Mouse (Mus musculus): ENCODE measurements around the gene Hectd4. TPM values are rescaled to one million over a fixed set of nuclear protein-coding genes. Genes with fewer than 3 reads are reported as not detected.
"Not testable (repeated sequence)": the region's sequence is repeated elsewhere in the genome, so short reads cannot be mapped to it uniquely, and the experiment has no call there.

Gene Hectd4
- polyA plus RNA-seq, 1 experiment, result 28.8 TPM

DNA sequence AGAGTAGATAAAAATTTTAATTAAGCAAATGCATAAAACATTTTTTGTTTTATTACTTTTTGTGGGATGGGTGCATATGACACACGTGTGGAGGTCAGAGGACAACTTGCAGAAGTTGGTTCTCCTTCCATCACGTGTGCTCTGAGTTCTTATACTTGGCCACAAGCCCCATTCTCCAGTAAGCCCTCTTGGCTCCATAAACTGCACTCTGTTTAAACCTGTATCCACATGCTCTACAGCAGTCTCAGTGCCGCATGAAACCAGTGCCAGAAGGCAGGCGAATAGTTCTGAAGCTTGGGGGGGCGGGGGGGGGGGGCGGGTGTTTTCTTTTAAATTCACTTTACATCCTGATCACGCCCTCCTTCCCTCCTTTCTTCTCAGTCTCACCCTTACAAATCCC is 85.0 kb downstream of the Hectd4 start:
- no peak overlapping the region for H3K27ac ChIP-seq (ENCODE audit: insufficient read depth, low read depth, low read length)
- H3K4me1 ChIP-seq (ENCODE audit: control insufficient read depth, insufficient read depth, insufficient read length, low read length), result no peaks in the 10 kb centered on the region
- TF ChIP-seq POLR2A (IDR thresholded peaks at IDR 0.05; ENCODE audit: low read depth, low read length) (no peak), CTCF (IDR thresholded peaks at IDR 0.05; ENCODE audit: extremely low read depth, insufficient read length, insufficient replicate concordance, low read depth, low read length) (no peak)
- H3K36me3 ChIP-seq (ENCODE audit: control insufficient read depth, insufficient read depth, low read length), result peaks cover 81% of the 10 kb centered on the region
- H3K4me3 ChIP-seq (ENCODE audit: low read depth, low read length), result no peak overlapping the region
- H3K27me3 ChIP-seq (ENCODE audit: control insufficient read depth, insufficient read depth, low read length), result no peaks in the 10 kb centered on the region
- WGBS, result 94% methylated on average over 7 of the region's 7 CpGs

DNA sequence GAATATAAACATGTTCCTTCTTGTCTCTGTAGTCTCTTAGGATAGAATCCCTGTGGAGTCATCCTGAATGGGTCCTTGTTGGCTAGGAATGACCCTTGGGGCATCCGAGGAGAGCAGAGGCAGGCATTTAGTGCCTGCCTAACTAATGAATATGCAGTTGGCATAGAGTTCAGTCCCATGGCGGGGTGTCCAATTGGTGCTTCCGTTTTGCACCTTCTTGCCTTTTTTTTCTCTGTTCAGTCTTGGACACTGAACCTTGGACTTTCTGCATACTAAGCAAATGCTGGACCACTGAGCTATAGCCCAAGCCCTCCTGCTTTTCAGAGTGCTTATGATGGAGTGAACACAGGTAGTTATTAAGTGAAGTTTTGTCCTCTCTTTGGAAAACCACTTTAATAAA is 87.6 kb downstream of the Hectd4 start:
- Histone ChIP-seq H3K4me3 (ENCODE audit: low read depth, low read length) (no peak overlapping the region), H3K36me3 (ENCODE audit: control insufficient read depth, insufficient read depth, low read length) (peaks cover 81% of the 10 kb centered on the region), H3K27ac (ENCODE audit: insufficient read depth, low read depth, low read length) (no peak overlapping the region), H3K4me1 (ENCODE audit: control insufficient read depth, insufficient read depth, insufficient read length, low read length) (no peaks in the 10 kb centered on the region), H3K27me3 (ENCODE audit: control insufficient read depth, insufficient read depth, low read length) (no peaks in the 10 kb centered on the region)
- TF ChIP-seq POLR2A (IDR thresholded peaks at IDR 0.05; ENCODE audit: low read depth, low read length) (no peak), CTCF (IDR thresholded peaks at IDR 0.05; ENCODE audit: extremely low read depth, insufficient read length, insufficient replicate concordance, low read depth, low read length) (no peak)
- 72% methylated on average over 3 of the region's 3 CpGs for whole genome bisulfite sequencing

DNA sequence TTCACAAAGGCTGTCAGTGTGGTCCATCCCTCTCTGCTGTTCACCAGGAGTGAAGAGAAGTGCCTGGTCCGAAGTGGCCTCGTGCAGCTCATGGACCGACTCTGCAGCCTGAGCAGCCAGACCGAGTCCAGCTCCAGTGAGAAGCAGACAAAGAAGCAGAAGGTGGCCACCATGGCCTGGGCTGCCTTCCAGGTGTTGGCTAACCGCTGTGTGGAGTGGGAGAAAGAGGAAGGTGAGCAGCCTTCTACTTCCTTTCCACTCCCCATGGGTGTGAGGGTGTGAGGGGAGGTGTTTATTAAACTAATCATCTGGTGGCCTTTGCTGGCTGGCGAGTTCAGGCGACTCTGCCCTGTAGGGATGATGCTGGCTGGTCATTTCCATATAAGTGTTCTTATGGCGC is 91.6 kb downstream of the Hectd4 start:
- Histone ChIP-seq H3K36me3 (ENCODE audit: control insufficient read depth, insufficient read depth, low read length) (peaks cover 81% of the 10 kb centered on the region), H3K4me3 (ENCODE audit: low read depth, low read length) (no peak overlapping the region), H3K27me3 (ENCODE audit: control insufficient read depth, insufficient read depth, low read length) (no peaks in the 10 kb centered on the region), H3K4me1 (ENCODE audit: control insufficient read depth, insufficient read depth, insufficient read length, low read length) (no peaks in the 10 kb centered on the region), H3K27ac (ENCODE audit: insufficient read depth, low read depth, low read length) (no peak overlapping the region)
- WGBS, result 92% methylated on average over 8 of the region's 8 CpGs
- no peak for TF ChIP-seq POLR2A (IDR thresholded peaks at IDR 0.05; ENCODE audit: low read depth, low read length)
- no peak for TF ChIP-seq CTCF (IDR thresholded peaks at IDR 0.05; ENCODE audit: extremely low read depth, insufficient read length, insufficient replicate concordance, low read depth, low read length)

DNA sequence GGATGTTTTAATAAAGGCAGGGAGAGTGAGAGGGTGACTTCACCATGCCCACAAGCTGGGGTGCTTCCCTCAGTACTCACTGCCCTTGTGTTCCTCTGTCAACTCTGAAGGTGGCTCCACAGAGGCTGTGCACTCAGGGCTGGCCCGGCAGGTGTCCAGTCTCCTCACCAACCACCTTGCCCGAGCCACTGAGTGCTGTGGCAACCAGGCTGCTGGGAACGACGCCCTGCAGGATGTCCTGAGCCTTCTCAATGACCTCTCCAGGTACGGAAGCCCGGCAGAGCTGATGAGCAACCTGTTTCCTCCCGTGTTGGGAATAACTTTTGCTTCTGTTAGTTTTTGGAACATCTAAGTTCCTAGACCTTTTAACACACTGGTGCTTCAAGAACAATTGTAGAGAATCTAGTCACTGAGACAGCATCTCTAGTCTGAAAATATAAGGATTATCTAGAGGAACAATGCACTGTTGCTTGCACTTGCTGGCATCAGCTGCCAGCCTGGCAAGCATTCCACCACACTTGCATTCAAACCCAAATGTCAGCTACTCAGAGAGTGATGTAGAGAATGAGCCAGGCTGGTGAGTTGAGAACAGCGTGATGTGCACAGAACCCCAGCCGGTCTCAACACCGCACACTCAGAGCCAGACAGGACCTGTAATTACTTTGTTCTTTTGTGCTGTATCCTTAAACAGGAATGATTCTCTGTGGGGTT is 93.9 kb downstream of the Hectd4 start:
- Histone ChIP-seq H3K4me3 (ENCODE audit: low read depth, low read length) (no peak overlapping the region), H3K36me3 (ENCODE audit: control insufficient read depth, insufficient read depth, low read length) (peaks cover 81% of the 10 kb centered on the region), H3K27me3 (ENCODE audit: control insufficient read depth, insufficient read depth, low read length) (no peaks in the 10 kb centered on the region), H3K27ac (ENCODE audit: insufficient read depth, low read depth, low read length) (no peak overlapping the region), H3K4me1 (ENCODE audit: control insufficient read depth, insufficient read depth, insufficient read length, low read length) (no peaks in the 10 kb centered on the region)
- WGBS, result 88% methylated on average over 10 of the region's 10 CpGs
- no peak for TF ChIP-seq POLR2A (IDR thresholded peaks at IDR 0.05; ENCODE audit: low read depth, low read length)
- TF ChIP-seq CTCF (IDR thresholded peaks at IDR 0.05; ENCODE audit: extremely low read depth, insufficient read length, insufficient replicate concordance, low read depth, low read length), result no peak

DNA sequence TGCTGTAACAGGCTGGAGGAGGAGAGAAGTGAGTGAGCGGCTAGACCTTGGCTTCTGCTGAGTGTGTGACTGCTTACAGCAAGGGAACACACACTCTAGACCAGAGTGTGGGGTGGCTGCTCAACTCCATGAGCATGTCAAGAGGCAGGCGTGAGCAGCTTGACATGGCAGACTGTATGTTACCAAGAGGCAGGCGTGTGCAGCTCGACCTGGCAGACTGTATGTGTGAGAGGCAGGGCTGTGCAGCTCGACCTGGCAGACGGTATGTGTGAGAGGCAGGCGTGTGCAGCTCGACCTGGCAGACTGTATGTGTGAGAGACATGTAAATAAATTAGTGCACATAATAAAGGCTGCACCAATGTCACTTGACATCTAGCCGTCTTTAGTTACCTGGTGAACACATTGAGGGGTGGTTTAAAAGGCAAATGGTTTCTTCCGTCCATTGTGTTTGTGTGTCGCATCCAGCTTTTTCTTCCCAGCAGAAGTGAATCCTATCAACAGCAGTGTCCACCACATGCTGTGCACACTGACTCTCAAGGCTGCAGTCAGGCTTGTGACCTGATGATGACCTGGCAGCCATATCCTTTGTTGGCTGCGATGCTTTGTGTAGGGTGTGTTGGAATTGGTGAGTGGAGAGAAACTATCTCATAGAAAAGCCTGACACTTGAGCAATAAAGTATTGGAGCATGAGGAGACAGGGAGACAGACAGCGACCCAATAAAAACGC is 106.2 kb downstream of the Hectd4 start:
- WGBS, result 92% methylated on average over 14 of the region's 14 CpGs
- H3K27me3 ChIP-seq (ENCODE audit: control insufficient read depth, insufficient read depth, low read length), result no peaks in the 10 kb centered on the region
- H3K4me1 ChIP-seq (ENCODE audit: control insufficient read depth, insufficient read depth, insufficient read length, low read length), result no peaks in the 10 kb centered on the region
- H3K36me3 ChIP-seq (ENCODE audit: control insufficient read depth, insufficient read depth, low read length), result peaks cover 78% of the 10 kb centered on the region
- no peak overlapping the region for H3K4me3 ChIP-seq (ENCODE audit: low read depth, low read length)
- H3K27ac ChIP-seq (ENCODE audit: insufficient read depth, low read depth, low read length), result no peak overlapping the region
- TF ChIP-seq POLR2A (IDR thresholded peaks at IDR 0.05; ENCODE audit: low read depth, low read length), result no peak
- no peak for TF ChIP-seq CTCF (IDR thresholded peaks at IDR 0.05; ENCODE audit: extremely low read depth, insufficient read length, insufficient replicate concordance, low read depth, low read length)

DNA sequence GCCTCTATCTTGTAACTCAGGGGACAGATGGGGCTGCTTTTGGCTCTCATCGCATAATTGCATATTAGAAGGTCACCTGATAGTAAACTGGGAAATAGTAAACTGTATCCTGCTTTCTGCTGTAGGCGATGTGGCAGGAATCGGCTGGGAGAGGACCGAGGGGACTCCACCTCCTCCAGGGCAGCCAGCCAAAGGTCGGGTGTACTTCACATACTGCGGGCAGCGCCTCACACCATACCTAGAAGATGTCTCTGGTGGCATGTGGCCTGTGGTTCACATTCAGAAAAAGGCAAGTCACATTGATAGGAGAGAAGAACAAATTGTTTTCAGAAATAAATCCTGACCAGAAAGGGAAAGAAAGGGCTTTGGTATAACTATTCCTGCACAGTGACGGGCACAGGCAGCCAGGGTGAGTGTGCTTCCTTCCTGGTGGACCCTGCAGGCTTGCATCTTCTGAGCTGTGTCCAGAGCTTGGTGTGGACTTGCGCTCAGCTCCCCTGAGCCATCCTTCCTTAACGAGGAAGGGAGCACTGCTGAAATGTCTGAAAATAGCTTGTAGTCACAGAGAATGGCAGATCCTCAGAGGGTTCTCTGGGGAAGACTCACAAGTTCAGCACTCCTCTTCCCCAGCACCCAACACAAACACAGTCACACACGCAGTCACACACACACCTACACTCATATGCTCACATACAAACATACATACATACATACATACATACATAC is 109.5 kb downstream of the Hectd4 start:
- 63% methylated on average over 11 of the region's 11 CpGs for WGBS
- peak overlapping the region; percentile 60 for H3K27ac ChIP-seq (ENCODE audit: insufficient read depth, low read depth, low read length)

DNA sequence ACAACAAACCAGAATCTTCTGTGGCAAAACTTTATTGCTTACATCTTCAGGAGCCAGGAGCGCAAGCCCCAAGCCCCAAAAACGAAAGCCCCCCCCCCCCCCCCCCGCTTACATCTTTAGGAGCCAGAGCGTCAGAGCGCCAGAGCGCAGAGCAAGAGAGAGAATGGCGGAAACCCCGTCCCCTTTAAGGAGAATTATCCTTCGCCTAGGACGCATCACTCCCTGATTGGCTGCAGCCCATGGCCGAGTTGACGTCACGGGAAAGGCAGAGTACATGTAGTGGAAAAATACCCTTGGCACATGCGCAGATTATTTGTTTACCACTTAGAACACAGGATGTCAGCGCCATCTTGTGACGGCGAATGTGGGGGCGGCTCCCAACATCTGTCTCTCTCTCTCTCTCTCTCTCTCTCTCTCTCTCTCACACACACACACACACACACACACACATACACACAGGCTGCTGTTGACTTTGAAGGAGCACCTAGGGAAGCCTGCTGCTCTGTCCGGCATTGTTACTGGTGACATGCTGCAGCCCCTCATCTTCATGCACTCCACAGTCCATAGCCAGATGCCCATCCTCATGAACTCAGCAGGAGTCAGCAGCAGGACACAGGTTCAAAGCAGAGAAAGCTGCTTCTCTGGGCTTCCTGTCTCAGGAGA is 110.3 kb downstream of the Hectd4 start:
- WGBS, result 88% methylated on average over 13 of the region's 19 CpGs
- not testable (repeated sequence) for H3K4me1 ChIP-seq (ENCODE audit: control insufficient read depth, insufficient read depth, insufficient read length, low read length); H3K27me3 ChIP-seq (ENCODE audit: control insufficient read depth, insufficient read depth, low read length)
- Histone ChIP-seq H3K36me3 (ENCODE audit: control insufficient read depth, insufficient read depth, low read length) (peaks cover 69% of the 10 kb centered on the region), H3K27ac (ENCODE audit: insufficient read depth, low read depth, low read length) (peak overlapping the region; percentile 78), H3K4me3 (ENCODE audit: low read depth, low read length) (peak overlapping the region; percentile 38)

More for the DNA sequence above, 109.5 kb downstream of the Hectd4 start:
- H3K4me3 ChIP-seq (ENCODE audit: low read depth, low read length), result peak overlapping the region; percentile 47
- H3K27me3 ChIP-seq (ENCODE audit: control insufficient read depth, insufficient read depth, low read length), result no peaks in the 10 kb centered on the region
- no peaks in the 10 kb centered on the region for H3K4me1 ChIP-seq (ENCODE audit: control insufficient read depth, insufficient read depth, insufficient read length, low read length)
- peaks cover 69% of the 10 kb centered on the region for H3K36me3 ChIP-seq (ENCODE audit: control insufficient read depth, insufficient read depth, low read length)
- TF ChIP-seq POLR2A (IDR thresholded peaks at IDR 0.05; ENCODE audit: low read depth, low read length) (no peak), CTCF (IDR thresholded peaks at IDR 0.05; ENCODE audit: extremely low read depth, insufficient read length, insufficient replicate concordance, low read depth, low read length) (no peak)

Data from small intestine, adult 2 months (tissue).